1 mouse cellular context compared by ENCODE assay signal in genomic region chr11:53620094-53620493, GRCm38 (mm10).
TF ChIP-seq lines count a peak whose summit lies in the region.

No protein-coding gene starts in this region.

TF ChIP-seq in MEL, 35 proteins besides CTCF, POLR2A, EP300 and RAD21 (continued from another document):
- no peak for TF ChIP-seq MEF2A (IDR thresholded peaks at IDR 0.05; ENCODE audit: extremely low read depth, insufficient replicate concordance, low read depth, low read length, poor library complexity, severe bottlenecking)
- no peak for TF ChIP-seq CHD2 (IDR thresholded peaks at IDR 0.05; ENCODE audit: low read length)
- peak; percentile 54; the same call in 1 of the 2 replicates for TF ChIP-seq ETS1 (IDR thresholded peaks at IDR 0.05; ENCODE audit: low read depth, low read length)
- no peak for TF ChIP-seq GABPA (IDR thresholded peaks at IDR 0.05; ENCODE audit: low read depth, low read length)
